Mouse (Mus musculus): ENCODE results near the gene Ptpn13. TPM values are rescaled to one million over a fixed set of nuclear protein-coding genes. Genes with fewer than 3 reads are reported as not detected.

Gene Ptpn13
- polyA plus RNA-seq, 1 experiment, result 0.19 TPM

DNA sequence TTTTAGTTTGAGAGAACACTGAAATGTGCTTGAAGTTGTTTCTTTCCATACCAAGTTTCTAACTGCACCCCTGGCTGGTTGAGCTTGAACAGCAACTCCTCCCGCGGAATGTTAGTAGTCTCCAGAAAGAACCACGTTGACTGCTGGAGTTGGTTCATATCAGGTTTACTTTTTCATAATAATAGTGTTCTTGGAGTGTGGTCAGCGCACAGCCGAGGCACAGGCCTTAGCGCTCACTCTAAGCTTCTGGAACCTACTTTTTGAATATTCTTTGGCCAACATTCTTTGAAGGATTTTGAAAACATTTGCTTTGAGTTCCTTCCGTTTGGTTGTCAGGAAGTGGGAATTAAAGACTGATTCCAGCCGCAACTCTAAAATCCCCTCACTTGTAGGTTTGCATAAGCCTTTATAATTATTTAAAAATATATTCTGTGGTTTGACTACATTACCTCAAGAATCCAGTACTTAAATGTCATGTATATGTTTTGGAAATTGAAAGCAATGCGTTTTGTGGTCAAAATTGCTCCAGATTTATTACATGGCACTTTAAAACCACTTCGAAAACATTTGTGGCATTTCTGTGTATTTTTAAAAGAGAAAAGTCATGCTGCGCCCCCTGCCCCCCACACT, 48.6 kb downstream of the Ptpn13 start:
- H3K4me1 ChIP-seq (ENCODE audit: control insufficient read depth, insufficient read depth, low read length), result peaks cover 14% of the 10 kb centered on the region
- no peak for TF ChIP-seq CTCF (IDR thresholded peaks at IDR 0.05; ENCODE audit: low read depth, low read length)
- no peak overlapping the region for H3K27ac ChIP-seq (ENCODE audit: insufficient read depth, low read depth, low read length)
- H3K4me3 ChIP-seq (ENCODE audit: insufficient read depth, low read length), result no peak overlapping the region

DNA sequence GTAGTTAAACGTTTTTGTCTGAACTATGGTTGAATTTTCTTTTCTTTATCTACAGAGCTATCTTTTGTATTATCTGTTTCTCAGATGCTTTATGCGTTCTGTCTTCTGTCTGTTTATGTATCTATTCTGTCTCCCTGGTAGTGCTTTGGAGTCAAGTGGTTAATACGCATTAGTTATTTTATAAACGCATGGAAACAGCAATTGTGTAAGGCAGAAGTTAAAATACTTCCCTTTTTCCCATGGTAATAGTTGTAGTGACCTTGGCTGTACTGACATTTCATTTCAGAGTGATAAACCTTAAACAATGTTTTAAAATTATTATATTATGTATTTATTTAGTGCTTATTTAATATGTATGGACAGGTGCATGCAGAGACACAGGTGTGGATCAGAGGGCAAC, 49.3 kb downstream of the Ptpn13 start:
- no peak for TF ChIP-seq CTCF (IDR thresholded peaks at IDR 0.05; ENCODE audit: low read depth, low read length)
- H3K4me3 ChIP-seq (ENCODE audit: insufficient read depth, low read length), result no peak overlapping the region
- peaks cover 14% of the 10 kb centered on the region for H3K4me1 ChIP-seq (ENCODE audit: control insufficient read depth, insufficient read depth, low read length)
- H3K27ac ChIP-seq (ENCODE audit: insufficient read depth, low read depth, low read length), result no peak overlapping the region

DNA sequence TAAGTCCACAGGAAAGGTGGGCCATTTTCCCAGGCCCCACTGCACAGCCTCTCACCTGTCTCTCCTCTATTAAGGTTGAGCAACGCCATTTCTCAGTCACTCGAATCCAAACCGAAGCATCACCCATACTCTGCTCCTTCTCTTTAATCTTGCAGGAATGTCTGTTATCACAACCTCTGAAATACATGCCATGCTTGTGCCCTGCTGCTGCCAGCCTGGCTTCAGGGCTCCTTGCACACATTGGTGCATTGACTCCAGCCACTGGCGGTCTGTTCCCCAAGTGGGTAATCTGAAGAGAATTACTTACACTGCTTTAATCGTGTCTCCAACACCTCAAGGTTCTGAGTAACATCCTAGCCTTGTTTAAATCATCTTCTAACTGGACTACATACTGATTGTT, 50.5 kb downstream of the Ptpn13 start:
- peaks cover 14% of the 10 kb centered on the region for H3K4me1 ChIP-seq (ENCODE audit: control insufficient read depth, insufficient read depth, low read length)
- no peak overlapping the region for H3K4me3 ChIP-seq (ENCODE audit: insufficient read depth, low read length)
- H3K27ac ChIP-seq (ENCODE audit: insufficient read depth, low read depth, low read length), result no peak overlapping the region
- TF ChIP-seq CTCF (IDR thresholded peaks at IDR 0.05; ENCODE audit: low read depth, low read length) (no peak), POLR2A (IDR thresholded peaks at IDR 0.05; ENCODE audit: borderline replicate concordance, low read depth, low read length) (no peak)

DNA sequence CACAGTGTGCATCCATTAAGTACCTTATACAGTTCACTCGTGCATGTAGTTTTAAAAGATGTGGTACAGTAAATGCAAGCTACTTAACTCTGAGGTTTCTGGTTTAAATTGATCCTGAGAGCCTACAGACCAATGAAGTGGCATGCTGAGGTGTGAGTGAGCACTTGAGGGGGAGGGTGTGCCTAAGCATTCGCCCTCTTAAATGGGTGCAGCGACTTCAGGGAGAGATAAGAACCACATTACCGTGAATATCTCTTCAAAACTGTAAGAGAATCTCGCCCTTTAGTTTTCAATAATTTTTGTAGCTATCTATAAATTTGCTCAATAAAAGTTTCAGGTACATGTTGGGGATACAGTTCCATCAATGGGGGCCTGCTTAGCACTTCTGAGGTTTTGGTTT, 54.5 kb downstream of the Ptpn13 start:
- no peak for TF ChIP-seq CTCF (IDR thresholded peaks at IDR 0.05; ENCODE audit: low read depth, low read length)
- no peak for TF ChIP-seq POLR2A (IDR thresholded peaks at IDR 0.05; ENCODE audit: borderline replicate concordance, low read depth, low read length)
- H3K27ac ChIP-seq (ENCODE audit: insufficient read depth, low read depth, low read length), result no peak overlapping the region
- H3K4me3 ChIP-seq (ENCODE audit: insufficient read depth, low read length), result no peak overlapping the region
- peaks cover 3% of the 10 kb centered on the region for H3K4me1 ChIP-seq (ENCODE audit: control insufficient read depth, insufficient read depth, low read length)

DNA sequence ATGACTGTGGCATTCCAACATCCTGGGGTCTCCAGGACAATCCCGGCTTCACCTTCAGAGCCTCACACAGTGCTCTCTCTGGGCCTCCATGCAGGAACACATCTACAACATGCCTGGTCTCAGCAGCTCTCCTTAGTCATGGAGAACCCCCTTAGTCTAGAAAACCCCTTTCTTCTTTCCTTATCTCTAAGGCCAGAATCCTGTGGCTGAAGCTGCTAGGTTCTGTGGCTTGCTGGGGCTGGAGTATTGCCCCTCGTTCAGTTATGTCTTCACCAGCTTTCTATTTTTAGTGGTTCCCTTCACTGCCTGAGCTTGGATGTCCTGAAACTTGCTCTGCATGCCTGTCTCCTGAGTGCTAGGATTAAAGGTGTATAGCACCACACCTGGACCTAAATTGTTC, 56.2 kb downstream of the Ptpn13 start:
- Histone ChIP-seq H3K4me3 (ENCODE audit: insufficient read depth, low read length) (no peak overlapping the region), H3K27ac (ENCODE audit: insufficient read depth, low read depth, low read length) (no peak overlapping the region), H3K4me1 (ENCODE audit: control insufficient read depth, insufficient read depth, low read length) (no peaks in the 10 kb centered on the region)
- no peak for TF ChIP-seq POLR2A (IDR thresholded peaks at IDR 0.05; ENCODE audit: borderline replicate concordance, low read depth, low read length)

DNA sequence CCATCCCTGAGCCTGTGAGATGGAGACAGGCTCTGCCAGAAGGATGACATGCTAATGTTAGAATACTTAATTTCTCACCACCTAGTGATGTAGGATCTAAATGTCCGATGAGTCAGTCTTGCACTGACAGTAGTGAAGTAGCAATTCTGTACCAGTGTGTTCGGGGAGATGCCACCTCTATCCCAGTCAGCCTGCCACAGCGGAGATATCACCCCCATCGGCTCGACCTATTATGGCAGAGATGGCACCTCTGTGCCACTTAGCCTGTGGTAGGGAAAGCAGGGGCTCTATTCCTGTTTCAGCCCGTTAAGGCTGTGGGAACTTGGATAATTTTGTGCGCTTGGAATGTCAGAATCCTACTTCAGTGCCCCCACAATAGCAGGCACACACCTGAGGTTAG, 62.0 kb downstream of the Ptpn13 start:
- H3K4me3 ChIP-seq (ENCODE audit: insufficient read depth, low read length), result no peak overlapping the region
- H3K4me1 ChIP-seq (ENCODE audit: control insufficient read depth, insufficient read depth, low read length), result no peaks in the 10 kb centered on the region
- no peak for TF ChIP-seq CTCF (IDR thresholded peaks at IDR 0.05; ENCODE audit: low read depth, low read length)
- no peak for TF ChIP-seq POLR2A (IDR thresholded peaks at IDR 0.05; ENCODE audit: borderline replicate concordance, low read depth, low read length)
- H3K27ac ChIP-seq (ENCODE audit: insufficient read depth, low read depth, low read length), result no peak overlapping the region

DNA sequence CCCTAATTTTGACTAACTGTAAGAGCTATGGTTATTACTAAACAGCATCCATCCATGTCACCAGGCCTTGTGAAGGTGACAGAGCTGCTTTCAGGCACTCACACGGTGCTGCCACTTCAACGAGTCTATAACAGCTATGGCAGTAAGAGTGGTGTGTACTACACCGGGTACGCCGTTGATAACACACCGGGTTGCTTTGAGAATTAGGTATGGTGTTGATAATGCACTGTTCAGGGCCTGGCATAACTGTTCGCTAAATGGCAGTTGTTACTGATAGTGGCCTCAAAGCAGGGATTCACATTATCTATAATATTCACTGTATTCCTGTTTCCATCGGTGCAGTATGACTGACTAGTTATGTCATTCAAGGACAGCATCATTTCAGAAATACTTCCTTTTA, 66.0 kb downstream of the Ptpn13 start:
- Histone ChIP-seq H3K4me1 (ENCODE audit: control insufficient read depth, insufficient read depth, low read length) (no peaks in the 10 kb centered on the region), H3K4me3 (ENCODE audit: insufficient read depth, low read length) (no peak overlapping the region), H3K27ac (ENCODE audit: insufficient read depth, low read depth, low read length) (no peak overlapping the region)
- TF ChIP-seq POLR2A (IDR thresholded peaks at IDR 0.05; ENCODE audit: borderline replicate concordance, low read depth, low read length) (no peak), CTCF (IDR thresholded peaks at IDR 0.05; ENCODE audit: low read depth, low read length) (no peak)

DNA sequence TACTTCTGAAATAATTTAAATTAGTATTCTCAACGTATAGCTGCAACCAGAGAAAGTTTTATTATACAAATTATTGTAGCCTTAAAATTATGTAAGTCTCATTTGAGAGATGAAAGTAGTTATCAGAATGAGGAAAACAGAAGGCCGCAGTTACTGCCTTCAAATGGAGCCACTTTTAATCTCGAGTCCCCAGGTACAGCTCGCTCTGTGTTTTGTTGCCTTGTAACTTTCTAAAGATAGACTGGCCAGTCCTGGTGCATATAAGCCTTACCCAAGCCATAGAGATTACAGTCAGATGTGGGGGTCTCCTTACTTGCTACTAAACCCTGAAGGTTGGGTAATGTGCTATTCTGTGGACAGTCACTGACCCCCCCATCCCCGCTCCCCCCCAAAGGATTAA, 66.8 kb downstream of the Ptpn13 start:
- H3K4me1 ChIP-seq (ENCODE audit: control insufficient read depth, insufficient read depth, low read length), result no peaks in the 10 kb centered on the region
- H3K27ac ChIP-seq (ENCODE audit: insufficient read depth, low read depth, low read length), result no peak overlapping the region
- TF ChIP-seq POLR2A (IDR thresholded peaks at IDR 0.05; ENCODE audit: borderline replicate concordance, low read depth, low read length) (no peak), CTCF (IDR thresholded peaks at IDR 0.05; ENCODE audit: low read depth, low read length) (no peak)
- no peak overlapping the region for H3K4me3 ChIP-seq (ENCODE audit: insufficient read depth, low read length)

DNA sequence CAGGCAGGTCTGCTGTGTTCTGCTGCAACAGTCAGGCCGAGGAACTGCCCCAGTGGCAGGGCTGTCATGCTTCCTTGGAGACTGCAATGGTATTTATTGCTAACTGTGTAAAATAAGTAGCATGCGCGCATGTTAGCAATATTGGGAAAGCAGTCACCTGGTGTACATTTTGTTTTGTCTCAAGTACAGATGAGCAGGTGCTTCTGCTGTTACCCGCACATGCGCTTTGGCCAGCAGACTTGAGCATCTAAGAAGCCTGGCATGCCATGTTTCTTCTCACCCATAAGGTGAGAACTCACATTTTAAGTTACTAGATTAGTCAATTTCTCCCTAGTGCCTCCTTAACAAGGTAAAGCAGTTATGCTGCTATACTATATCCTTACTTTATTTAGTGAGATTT, 72.1 kb downstream of the Ptpn13 start:
- no peak overlapping the region for H3K27ac ChIP-seq (ENCODE audit: insufficient read depth, low read depth, low read length)
- TF ChIP-seq POLR2A (IDR thresholded peaks at IDR 0.05; ENCODE audit: borderline replicate concordance, low read depth, low read length) (no peak), CTCF (IDR thresholded peaks at IDR 0.05; ENCODE audit: low read depth, low read length) (no peak)
- no peak overlapping the region for H3K4me3 ChIP-seq (ENCODE audit: insufficient read depth, low read length)
- no peaks in the 10 kb centered on the region for H3K4me1 ChIP-seq (ENCODE audit: control insufficient read depth, insufficient read depth, low read length)

DNA sequence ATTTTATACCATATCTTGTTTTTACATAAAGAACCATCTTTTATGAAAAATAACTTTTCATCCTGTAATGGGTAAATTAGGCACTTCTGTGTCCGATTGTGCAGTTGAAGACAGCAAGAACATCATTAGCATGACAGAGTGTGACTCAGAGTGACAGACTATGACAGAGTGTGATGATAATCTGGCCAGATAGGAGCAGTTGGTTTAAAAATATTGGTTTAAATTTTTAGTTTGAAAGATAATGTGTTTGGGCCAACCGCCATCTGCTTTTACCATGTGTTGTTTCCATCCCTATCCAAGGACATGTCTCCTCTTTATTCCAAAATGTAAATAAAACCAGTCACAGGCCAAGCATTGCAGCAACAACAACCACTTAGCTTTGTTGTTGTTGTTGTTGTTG, 72.5 kb downstream of the Ptpn13 start:
- TF ChIP-seq CTCF (IDR thresholded peaks at IDR 0.05; ENCODE audit: low read depth, low read length), result no peak
- no peak for TF ChIP-seq POLR2A (IDR thresholded peaks at IDR 0.05; ENCODE audit: borderline replicate concordance, low read depth, low read length)
- H3K4me3 ChIP-seq (ENCODE audit: insufficient read depth, low read length), result no peak overlapping the region
- H3K27ac ChIP-seq (ENCODE audit: insufficient read depth, low read depth, low read length), result no peak overlapping the region
- no peaks in the 10 kb centered on the region for H3K4me1 ChIP-seq (ENCODE audit: control insufficient read depth, insufficient read depth, low read length)

DNA sequence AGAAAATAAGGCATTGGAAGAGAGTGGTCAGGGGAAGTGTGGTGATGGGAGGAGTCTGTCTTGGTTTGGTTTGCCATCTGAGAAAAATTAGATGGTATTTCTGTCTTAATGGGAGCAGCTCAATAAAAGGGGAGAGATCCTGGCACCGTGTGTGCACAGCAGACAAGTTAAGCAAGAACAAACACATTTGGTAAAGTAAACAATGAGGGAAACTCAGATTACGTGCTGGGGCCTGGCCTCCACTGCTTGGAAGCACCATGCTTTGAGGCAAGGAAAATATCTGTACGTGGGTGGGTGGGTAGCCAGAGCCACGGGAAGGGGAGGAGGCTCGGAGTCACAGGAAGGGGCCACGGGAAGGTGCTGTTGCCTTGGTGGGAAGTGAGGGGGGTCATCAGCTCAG, 74.3 kb downstream of the Ptpn13 start:
- no peak overlapping the region for H3K4me3 ChIP-seq (ENCODE audit: insufficient read depth, low read length)
- TF ChIP-seq CTCF (IDR thresholded peaks at IDR 0.05; ENCODE audit: low read depth, low read length), result no peak
- TF ChIP-seq POLR2A (IDR thresholded peaks at IDR 0.05; ENCODE audit: borderline replicate concordance, low read depth, low read length), result no peak

More for the DNA sequence above, 74.3 kb downstream of the Ptpn13 start:
- Histone ChIP-seq H3K4me1 (ENCODE audit: control insufficient read depth, insufficient read depth, low read length) (no peaks in the 10 kb centered on the region), H3K27ac (ENCODE audit: insufficient read depth, low read depth, low read length) (no peak overlapping the region)

All from bone marrow macrophage, adult 2 months (primary cell).